Mouse (Mus musculus) myocyte (in vitro differentiated cells): ENCODE results near the gene Parp16.

Source experiments
- CEBPB ChIP-seq: IDR thresholded peaks from 2 replicates; pipeline ENCODE4 v1.6.1; 2011; ENCODE audit warnings: mild to moderate bottlenecking, moderate library complexity; ENCODE audit not compliant: poor library complexity, insufficient read depth, severe bottlenecking
- MAX ChIP-seq: IDR thresholded peaks from one replicate; pipeline ENCODE4 v1.6.1; 2011; ENCODE audit warnings: low read depth, mild to moderate bottlenecking, control low read depth
- MYOD1 ChIP-seq, 3 experiments: IDR thresholded peaks; one replicate each; pipeline ENCODE4 v1.6.1; 2011; ENCODE audit warnings: control low read depth in 2 of 3, low read depth in 2 of 3, mild to moderate bottlenecking in 2 of 3, moderate library complexity in 1 of 3; ENCODE audit not compliant: insufficient read length in 2 of 3, control insufficient read depth in 1 of 3
- MYOG ChIP-seq, 3 experiments: IDR thresholded peaks; one replicate each; pipeline ENCODE4 v1.6.1; 2011; ENCODE audit warnings: control low read depth in 2 of 3, low read depth in 2 of 3, mild to moderate bottlenecking in 2 of 3; ENCODE audit not compliant: insufficient read length in 2 of 3, control insufficient read depth in 1 of 3, insufficient read depth in 1 of 3
- POLR2A ChIP-seq: IDR thresholded peaks from one replicate; pipeline ENCODE4 v1.6.1; 2011; ENCODE audit warnings: low read depth, mild to moderate bottlenecking, control low read depth, moderate library complexity; ENCODE audit not compliant: insufficient read length
- POLR2AphosphoS2 ChIP-seq: IDR thresholded peaks from one replicate; pipeline ENCODE4 v1.6.1; 2011; ENCODE audit warnings: low read depth, control low read depth; ENCODE audit not compliant: insufficient read length
- REST ChIP-seq: IDR thresholded peaks from one replicate; pipeline ENCODE4 v1.6.1; 2011; ENCODE audit warnings: mild to moderate bottlenecking, control low read depth, moderate library complexity; ENCODE audit not compliant: insufficient read depth, insufficient read length
- SRF ChIP-seq: IDR thresholded peaks from one replicate; pipeline ENCODE4 v1.6.1; 2011; ENCODE audit warnings: low read depth; ENCODE audit not compliant: control insufficient read depth, insufficient read length
- TCF12 ChIP-seq: IDR thresholded peaks from one replicate; pipeline ENCODE4 v1.6.1; 2011; ENCODE audit warnings: mild to moderate bottlenecking, control low read depth; ENCODE audit not compliant: poor library complexity, insufficient read depth, severe bottlenecking
- TCF3 ChIP-seq: IDR thresholded peaks from one replicate; pipeline ENCODE4 v1.6.1; 2011; ENCODE audit warnings: low read depth, control low read depth; ENCODE audit not compliant: insufficient read length
- USF1 ChIP-seq: IDR thresholded peaks from one replicate; pipeline ENCODE4 v1.6.1; 2011; ENCODE audit warnings: low read depth, mild to moderate bottlenecking, control low read depth, moderate library complexity

DNA sequence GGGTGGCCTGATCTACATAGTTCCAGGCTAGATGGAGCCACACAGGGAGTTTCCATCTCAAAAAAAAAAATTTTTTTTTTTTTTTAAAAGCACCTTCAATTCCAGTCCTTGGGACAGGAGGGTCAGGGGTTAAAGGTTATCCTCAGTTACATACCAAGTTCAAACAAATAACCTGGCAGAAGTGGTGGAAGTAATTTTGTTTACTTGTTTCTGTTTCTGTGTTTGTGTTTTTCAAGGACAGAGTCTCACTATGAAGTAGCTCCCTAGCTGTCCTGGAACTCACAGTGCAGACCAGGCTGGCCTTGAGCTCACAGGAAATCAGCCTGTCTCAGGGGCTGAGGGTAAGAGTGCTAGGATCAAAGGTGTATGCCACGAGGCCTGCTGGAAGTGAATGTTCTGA is 40.4 kb downstream of the Parp16 start:
- TF ChIP-seq POLR2A (no peak), MYOD1 (IDR thresholded peaks at IDR 0.05; ENCODE audit: control insufficient read depth in 1 of 3, insufficient read length in 2 of 3, low read depth in 2 of 3) (no peak), TCF3 (no peak), POLR2AphosphoS2 (no peak), USF1 (no peak), MAX (no peak), TCF12 (no peak), CEBPB (no peak), REST (no peak), MYOG (IDR thresholded peaks at IDR 0.05; ENCODE audit: control insufficient read depth in 1 of 3, insufficient read depth in 1 of 3, insufficient read length in 2 of 3, low read depth in 2 of 3) (no peak), SRF (no peak)
